Mouse (Mus musculus): ENCODE data around the gene Cpa2. TPM values are rescaled to one million over a fixed set of nuclear protein-coding genes. Genes with fewer than 3 reads are reported as not detected.
A peak's percentile ranks its signal among the peaks of the same experiment; 100 is the strongest.

The Cpa2 gene
- polyA plus RNA-seq, 1 experiment from 2014 or later = 3.3 TPM

GRCm38 (mm10) chr6:30596230-30596898, 55.0 kb downstream of the Cpa2 start:
- Histone ChIP-seq H3K27me3 (replicated peaks; ENCODE audit: control insufficient read depth, insufficient read depth, low read length) (no peaks in the 10 kb centered on the region), H3K9me3 (ENCODE audit: control insufficient read depth, low read length) (no peaks in the 10 kb centered on the region), H3K4me1 (ENCODE audit: control insufficient read depth, insufficient read depth, low read length) (0 out of 2 replicates have a peak, but pooled peaks cover 6% of the 10 kb centered on the region), H3K27ac (replicated peaks; ENCODE audit: low read depth, low read length) (no peak overlapping the region), H3K36me3 (ENCODE audit: control insufficient read depth, insufficient read depth, low read length) (no peaks in the 10 kb centered on the region), H3K9ac (ENCODE audit: low read depth, low read length) (no peak overlapping the region), H3K4me2 (ENCODE audit: low read depth, low read length) (no peak overlapping the region), H3K4me3 (ENCODE audit: low read depth, low read length) (no peak overlapping the region)
- WGBS = 84% methylated on average over 8 of the region's 8 CpGs
- ATAC-seq (ENCODE audit: low read depth) (no peak), DNase-seq (ENCODE audit: low spot score) (no peak)

- WGBS = 65% methylated on average over 3 of the region's 3 CpGs
- Histone ChIP-seq H3K4me3 (ENCODE audit: low read depth, low read length) (no peak overlapping the region), H3K4me2 (ENCODE audit: low read depth, low read length) (no peak overlapping the region), H3K27me3 (replicated peaks; ENCODE audit: control insufficient read depth, insufficient read depth, low read length) (no peaks in the 10 kb centered on the region), H3K9ac (ENCODE audit: low read depth, low read length) (no peak overlapping the region), H3K27ac (replicated peaks; ENCODE audit: low read depth, low read length) (no peak overlapping the region), H3K4me1 (ENCODE audit: control insufficient read depth, insufficient read depth, low read length) (0 out of 2 replicates have a peak, but pooled peaks cover 6% of the 10 kb centered on the region), H3K36me3 (ENCODE audit: control insufficient read depth, insufficient read depth, low read length) (no peaks in the 10 kb centered on the region), H3K9me3 (ENCODE audit: control insufficient read depth, low read length) (no peaks in the 10 kb centered on the region)
- DNase-seq (ENCODE audit: low spot score) (no peak), ATAC-seq (ENCODE audit: low read depth) (no peak)
These were observed 58.7 kb downstream of the Cpa2 start for GRCm38 (mm10) chr6:30600033-30600432.

- Histone ChIP-seq H3K36me3 (ENCODE audit: control insufficient read depth, insufficient read depth, low read length) (no peaks in the 10 kb centered on the region), H3K9me3 (ENCODE audit: control insufficient read depth, low read length) (no peaks in the 10 kb centered on the region), H3K9ac (ENCODE audit: low read depth, low read length) (no peak overlapping the region), H3K27me3 (replicated peaks; ENCODE audit: control insufficient read depth, insufficient read depth, low read length) (no peaks in the 10 kb centered on the region), H3K4me2 (ENCODE audit: low read depth, low read length) (no peak overlapping the region), H3K27ac (replicated peaks; ENCODE audit: low read depth, low read length) (no peak overlapping the region), H3K4me3 (ENCODE audit: low read depth, low read length) (no peak overlapping the region), H3K4me1 (ENCODE audit: control insufficient read depth, insufficient read depth, low read length) (peaks cover 8% of the 10 kb centered on the region; the same call in 1 of the 2 replicates)
- ATAC-seq (ENCODE audit: low read depth) (no peak), DNase-seq (ENCODE audit: low spot score) (no peak)
- WGBS = 81% methylated on average over 1 of the region's 1 CpGs
These were observed 59.6 kb downstream of the Cpa2 start for GRCm38 (mm10) chr6:30600995-30601394.

DNA sequence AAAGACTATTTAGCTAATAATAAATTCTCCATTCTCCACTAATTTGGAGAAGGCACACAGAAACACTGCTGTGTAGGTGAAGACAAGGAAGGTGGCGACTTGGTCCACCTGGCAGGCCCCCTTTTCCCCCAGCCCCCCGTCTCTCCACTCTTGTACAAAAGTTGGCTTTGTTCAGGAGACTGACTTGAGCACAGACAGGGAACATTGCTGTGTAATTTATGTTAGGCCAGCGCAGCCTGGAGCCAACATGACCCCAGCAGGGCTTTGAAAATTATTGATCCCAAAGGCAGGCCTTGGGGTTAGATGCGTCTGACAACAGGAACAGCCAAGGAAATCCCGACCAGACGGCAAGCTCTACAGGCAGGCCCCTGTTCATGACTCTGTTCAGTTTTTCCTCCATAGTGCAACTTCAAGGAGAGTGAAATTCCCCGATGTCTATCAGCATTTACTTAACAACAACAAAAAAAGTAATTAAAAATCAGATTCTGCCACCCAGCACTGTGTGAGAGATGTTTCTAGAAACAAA, 63.0 kb downstream of the Cpa2 start:
- no peak for ATAC-seq (ENCODE audit: low read depth)
- H3K27ac ChIP-seq (replicated peaks; ENCODE audit: low read depth, low read length) = no peak overlapping the region

GRCm38 (mm10) chr6:30605111-30605510, 63.7 kb downstream of the Cpa2 start:
- H3K27me3 ChIP-seq (replicated peaks; ENCODE audit: control insufficient read depth, insufficient read depth, low read length) = no peaks in the 10 kb centered on the region
- H3K4me3 ChIP-seq (ENCODE audit: low read depth, low read length) = no peak overlapping the region
- H3K9me3 ChIP-seq (ENCODE audit: control insufficient read depth, low read length) = no peaks in the 10 kb centered on the region
- no peaks in the 10 kb centered on the region for H3K36me3 ChIP-seq (ENCODE audit: control insufficient read depth, insufficient read depth, low read length)
- H3K4me2 ChIP-seq (ENCODE audit: low read depth, low read length) = no peak overlapping the region
- no peak for ATAC-seq (ENCODE audit: low read depth)
- H3K27ac ChIP-seq (replicated peaks; ENCODE audit: low read depth, low read length) = no peak overlapping the region
- H3K9ac ChIP-seq (ENCODE audit: low read depth, low read length) = no peak overlapping the region
- H3K4me1 ChIP-seq (ENCODE audit: control insufficient read depth, insufficient read depth, low read length) = peaks cover 2% of the 10 kb centered on the region; the same call in 1 of the 2 replicates
- WGBS = 94% methylated on average over 4 of the region's 4 CpGs
- no peak for DNase-seq (ENCODE audit: low spot score)

More for the DNA sequence above, 63.0 kb downstream of the Cpa2 start:
- whole genome bisulfite sequencing = 50% methylated on average over 7 of the region's 7 CpGs
- Histone ChIP-seq H3K36me3 (ENCODE audit: control insufficient read depth, insufficient read depth, low read length) (no peaks in the 10 kb centered on the region), H3K9ac (ENCODE audit: low read depth, low read length) (no peak overlapping the region), H3K4me2 (ENCODE audit: low read depth, low read length) (no peak overlapping the region), H3K9me3 (ENCODE audit: control insufficient read depth, low read length) (no peaks in the 10 kb centered on the region), H3K4me3 (ENCODE audit: low read depth, low read length) (no peak overlapping the region), H3K27me3 (replicated peaks; ENCODE audit: control insufficient read depth, insufficient read depth, low read length) (no peaks in the 10 kb centered on the region), H3K4me1 (ENCODE audit: control insufficient read depth, insufficient read depth, low read length) (peaks cover 2% of the 10 kb centered on the region; the same call in 1 of the 2 replicates)
- no peak for DNase-seq (ENCODE audit: low spot score)

DNA sequence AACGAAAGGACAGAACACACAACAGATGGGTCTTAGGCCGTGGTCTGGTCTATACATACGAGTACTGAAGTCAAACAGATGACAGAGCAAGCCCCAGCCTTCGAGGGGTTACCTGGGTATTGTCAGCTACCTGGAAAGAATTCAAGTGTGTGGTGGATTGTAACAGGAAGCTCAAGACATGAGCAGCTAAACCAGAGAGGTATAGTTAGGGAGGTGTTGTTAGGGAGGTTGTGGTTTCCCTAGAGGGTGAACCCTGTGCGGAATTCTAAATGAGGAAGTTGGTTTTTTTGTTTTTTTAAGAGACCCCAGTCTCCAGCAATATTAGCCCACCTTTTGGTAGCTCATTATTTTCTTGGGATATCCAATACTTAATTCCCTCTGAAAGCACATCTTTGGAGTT, 64.3 kb downstream of the Cpa2 start:
- H3K4me2 ChIP-seq (ENCODE audit: low read depth, low read length) = no peak overlapping the region
- no peak overlapping the region for H3K4me3 ChIP-seq (ENCODE audit: low read depth, low read length)
- no peak overlapping the region for H3K27ac ChIP-seq (replicated peaks; ENCODE audit: low read depth, low read length)
- H3K9ac ChIP-seq (ENCODE audit: low read depth, low read length) = no peak overlapping the region
- no peaks in the 10 kb centered on the region for H3K36me3 ChIP-seq (ENCODE audit: control insufficient read depth, insufficient read depth, low read length)
- ATAC-seq (ENCODE audit: low read depth) = 0 out of 2 replicates have a peak, but pooled peaks have one; percentile 55
- WGBS = 64% methylated on average over 5 of the region's 5 CpGs
- DNase-seq (ENCODE audit: low spot score) = no peak
- H3K9me3 ChIP-seq (ENCODE audit: control insufficient read depth, low read length) = no peaks in the 10 kb centered on the region
- peaks cover 2% of the 10 kb centered on the region; the same call in 1 of the 2 replicates for H3K4me1 ChIP-seq (ENCODE audit: control insufficient read depth, insufficient read depth, low read length)
- no peaks in the 10 kb centered on the region for H3K27me3 ChIP-seq (replicated peaks; ENCODE audit: control insufficient read depth, insufficient read depth, low read length)

- Histone ChIP-seq H3K4me2 (ENCODE audit: low read depth, low read length) (no peak within 1 kb of the TSS), H3K9ac (ENCODE audit: low read depth, low read length) (no peak within 1 kb of the TSS), H3K36me3 (ENCODE audit: control insufficient read depth, insufficient read depth, low read length) (no peaks in the 10 kb centered on the region), H3K9me3 (ENCODE audit: control insufficient read depth, low read length) (no peaks in the 10 kb centered on the region), H3K4me3 (ENCODE audit: low read depth, low read length) (no peak within 1 kb of the TSS), H3K27ac (replicated peaks; ENCODE audit: low read depth, low read length) (no peak within 1 kb of the TSS), H3K27me3 (replicated peaks; ENCODE audit: control insufficient read depth, insufficient read depth, low read length) (no peaks in the 10 kb centered on the region), H3K4me1 (ENCODE audit: control insufficient read depth, insufficient read depth, low read length) (peaks cover 8% of the 10 kb centered on the region)
- DNase-seq (ENCODE audit: low spot score) (no peak), ATAC-seq (ENCODE audit: low read depth) (no peak)
- 94% methylated on average over 7 of the region's 7 CpGs for WGBS
These were observed 69.3 kb downstream of the Cpa2 start, which contains the start of gene Cpa5 for GRCm38 (mm10) chr6:30610710-30611109. Gene Cpa5, plus strand, starts transcription at chr6:30611010.

DNA sequence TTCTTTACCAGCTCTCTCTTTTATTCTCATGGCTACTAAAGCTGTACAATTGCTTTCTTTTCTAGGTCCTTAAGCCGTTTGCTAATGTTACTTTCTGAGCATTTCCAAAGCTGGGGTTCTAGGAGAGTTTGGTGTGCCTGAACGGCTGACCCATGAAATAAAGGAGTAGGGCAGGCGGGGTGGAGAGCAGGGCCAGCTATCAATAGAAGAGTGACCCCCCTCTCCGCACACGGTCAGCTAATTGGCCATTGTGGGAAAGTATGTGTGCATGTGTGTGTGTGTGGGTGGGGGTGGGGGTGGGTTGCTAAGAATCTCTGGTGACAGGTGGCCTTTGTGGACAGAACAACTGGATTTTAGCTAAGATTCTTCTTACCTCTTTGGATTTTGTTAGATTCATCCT, 69.8 kb downstream of the Cpa2 start:
- H3K27me3 ChIP-seq (replicated peaks; ENCODE audit: control insufficient read depth, insufficient read depth, low read length) = no peaks in the 10 kb centered on the region
- H3K4me2 ChIP-seq (ENCODE audit: low read depth, low read length) = no peak overlapping the region
- WGBS = 74% methylated on average over 5 of the region's 5 CpGs
- H3K27ac ChIP-seq (replicated peaks; ENCODE audit: low read depth, low read length) = no peak overlapping the region
- DNase-seq (ENCODE audit: low spot score) = no peak
- no peak for ATAC-seq (ENCODE audit: low read depth)
- no peak overlapping the region for H3K9ac ChIP-seq (ENCODE audit: low read depth, low read length)
- peaks cover 12% of the 10 kb centered on the region for H3K4me1 ChIP-seq (ENCODE audit: control insufficient read depth, insufficient read depth, low read length)
- H3K36me3 ChIP-seq (ENCODE audit: control insufficient read depth, insufficient read depth, low read length) = no peaks in the 10 kb centered on the region
- no peak overlapping the region for H3K4me3 ChIP-seq (ENCODE audit: low read depth, low read length)
- no peaks in the 10 kb centered on the region for H3K9me3 ChIP-seq (ENCODE audit: control insufficient read depth, low read length)
